11 mouse cellular contexts compared by ENCODE assay signal in genomic region chr8:92482393-92482792, GRCm38 (mm10).
"Had no signal": no experiment of that assay in that cellular context is flagged by ENCODE, and none has a peak within 500 bp of the region (broad histone marks: within the 10 kb centered on the region; RNA-seq: fewer than 3 reads in every experiment).

No protein-coding gene starts in this region.

- DNase-seq: retina, postnatal 1 day; right cerebral cortex, adult 18-20 months; right cerebral cortex, postnatal 14 days; right cerebral cortex, postnatal 25 days; right cerebral cortex, postnatal 4 days; spleen, adult 18-20 months; thymus, adult 18-20 months; thymus, adult 2 months; thymus, postnatal 14 days; thymus, postnatal 25 days; thymus, postnatal 36 days had no signal
